Mouse (Mus musculus): ENCODE data around the gene Zfp979. TPM values are rescaled to one million over a fixed set of nuclear protein-coding genes. Genes with fewer than 3 reads are reported as not detected.

Zfp979 gene
- polyA plus RNA-seq (2014; fragmentation: Illumina TruSeq; extraction: RNeasy Lipid Tissue Mini Kit (QIAGEN cat#74804); ENCODE audit: low read depth, low replicate concordance), result 0.34 TPM

GRCm38 (mm10) chr4:147642413-147642812, at the start of gene Zfp979:
Gene Zfp979 (minus strand): TSS chr4:147642513.

Other genes starting within 250 kb of the Zfp979 start
- 12.8 TPM for gene Zfp982, start 150.1 kb downstream of the Zfp979 start, polyA plus RNA-seq (2014; fragmentation: Illumina TruSeq; extraction: RNeasy Lipid Tissue Mini Kit (QIAGEN cat#74804); ENCODE audit: low read depth, low replicate concordance)
- gene Gm16503, start 102.3 kb downstream of the Zfp979 start, polyA plus RNA-seq (2014; fragmentation: Illumina TruSeq; extraction: RNeasy Lipid Tissue Mini Kit (QIAGEN cat#74804); ENCODE audit: low read depth, low replicate concordance), result not detected
- not detected for gene Zfp985, start 89.2 kb downstream of the Zfp979 start, polyA plus RNA-seq (2014; fragmentation: Illumina TruSeq; extraction: RNeasy Lipid Tissue Mini Kit (QIAGEN cat#74804); ENCODE audit: low read depth, low replicate concordance)
- not detected for gene Zfp534, start 60.0 kb upstream of the Zfp979 start, polyA plus RNA-seq (2014; fragmentation: Illumina TruSeq; extraction: RNeasy Lipid Tissue Mini Kit (QIAGEN cat#74804); ENCODE audit: low read depth, low replicate concordance)
- 11.2 TPM for gene Zfp984, start 167.3 kb upstream of the Zfp979 start, polyA plus RNA-seq (2014; fragmentation: Illumina TruSeq; extraction: RNeasy Lipid Tissue Mini Kit (QIAGEN cat#74804); ENCODE audit: low read depth, low replicate concordance)
- 7.2 TPM for gene Zfp933, start 205.9 kb upstream of the Zfp979 start, polyA plus RNA-seq (2014; fragmentation: Illumina TruSeq; extraction: RNeasy Lipid Tissue Mini Kit (QIAGEN cat#74804); ENCODE audit: low read depth, low replicate concordance)
- gene Miip, start 226.3 kb upstream of the Zfp979 start, polyA plus RNA-seq (2014; fragmentation: Illumina TruSeq; extraction: RNeasy Lipid Tissue Mini Kit (QIAGEN cat#74804); ENCODE audit: low read depth, low replicate concordance), result 1.6 TPM
- 2.4 TPM for gene Fv1, start 226.5 kb upstream of the Zfp979 start, polyA plus RNA-seq (2014; fragmentation: Illumina TruSeq; extraction: RNeasy Lipid Tissue Mini Kit (QIAGEN cat#74804); ENCODE audit: low read depth, low replicate concordance)

All from liver, adult 10 weeks (tissue).